Mouse (Mus musculus) ES-Bruce4 (cell line): ENCODE data around the gene Epc2. TPM values are rescaled to one million over a fixed set of nuclear protein-coding genes. Genes with fewer than 3 reads are reported as not detected.

Experiments used
- H3K27ac ChIP-seq: 2 replicates; pipeline ENCODE4 v1.5.1; 2012; ENCODE audit warnings: low read length, inconsistent platforms; ENCODE audit not compliant: insufficient read depth
- H3K27me3 ChIP-seq: 2 replicates; pipeline ENCODE4 v1.6.1; 2012; ENCODE audit warnings: mild to moderate bottlenecking, low read length, inconsistent platforms; ENCODE audit not compliant: control insufficient read depth, poor library complexity, insufficient read depth, severe bottlenecking
- H3K36me3 ChIP-seq: 2 replicates; pipeline ENCODE4 v1.6.1; 2012; ENCODE audit warnings: inconsistent platforms, mild to moderate bottlenecking, low read length, moderate library complexity; ENCODE audit not compliant: control insufficient read depth, poor library complexity, insufficient read depth, severe bottlenecking
- H3K4me1 ChIP-seq: one replicate; pipeline ENCODE4 v1.8.1; 2011; ENCODE audit warnings: low read length; ENCODE audit not compliant: control insufficient read depth, insufficient read depth
- H3K4me3 ChIP-seq: 2 replicates; pipeline ENCODE4 v1.5.1; 2011; ENCODE audit warnings: low read depth, mild to moderate bottlenecking, low read length
- H3K9ac ChIP-seq: 2 replicates; pipeline ENCODE4 v1.6.1; 2012; ENCODE audit warnings: low read depth, mild to moderate bottlenecking, inconsistent platforms; ENCODE audit not compliant: poor library complexity, severe bottlenecking
- H3K9me3 ChIP-seq: replicated peaks from 2 replicates; pipeline ENCODE4 v1.6.1; 2012; ENCODE audit warnings: mild to moderate bottlenecking, low read length, inconsistent platforms; ENCODE audit not compliant: control insufficient read depth, poor library complexity, insufficient read depth, severe bottlenecking
- CTCF ChIP-seq: IDR thresholded peaks from one replicate; pipeline ENCODE4 v1.8.1; 2011; ENCODE audit warnings: low read depth, low read length
- EP300 ChIP-seq: IDR thresholded peaks from 2 replicates; pipeline ENCODE4 v1.6.1; 2011; ENCODE audit warnings: low read depth, low read length; ENCODE audit not compliant: insufficient read depth
- POLR2A ChIP-seq: IDR thresholded peaks from one replicate; pipeline ENCODE4 v1.8.1; 2011; ENCODE audit warnings: low read length; ENCODE audit not compliant: insufficient read depth
- polyA plus RNA-seq: library from polyadenylated mRNA; stranded (reverse); fragments of >200 nt; gene quantifications from 2 replicates; pipeline ENCODE4 v1.2.4, GENCODE M21; 2011; ENCODE audit warnings: low read depth; ENCODE audit not compliant: missing spikeins, insufficient read depth, insufficient read length

Gene Epc2
- polyA plus RNA-seq, 1 experiment: 38.8 TPM

DNA sequence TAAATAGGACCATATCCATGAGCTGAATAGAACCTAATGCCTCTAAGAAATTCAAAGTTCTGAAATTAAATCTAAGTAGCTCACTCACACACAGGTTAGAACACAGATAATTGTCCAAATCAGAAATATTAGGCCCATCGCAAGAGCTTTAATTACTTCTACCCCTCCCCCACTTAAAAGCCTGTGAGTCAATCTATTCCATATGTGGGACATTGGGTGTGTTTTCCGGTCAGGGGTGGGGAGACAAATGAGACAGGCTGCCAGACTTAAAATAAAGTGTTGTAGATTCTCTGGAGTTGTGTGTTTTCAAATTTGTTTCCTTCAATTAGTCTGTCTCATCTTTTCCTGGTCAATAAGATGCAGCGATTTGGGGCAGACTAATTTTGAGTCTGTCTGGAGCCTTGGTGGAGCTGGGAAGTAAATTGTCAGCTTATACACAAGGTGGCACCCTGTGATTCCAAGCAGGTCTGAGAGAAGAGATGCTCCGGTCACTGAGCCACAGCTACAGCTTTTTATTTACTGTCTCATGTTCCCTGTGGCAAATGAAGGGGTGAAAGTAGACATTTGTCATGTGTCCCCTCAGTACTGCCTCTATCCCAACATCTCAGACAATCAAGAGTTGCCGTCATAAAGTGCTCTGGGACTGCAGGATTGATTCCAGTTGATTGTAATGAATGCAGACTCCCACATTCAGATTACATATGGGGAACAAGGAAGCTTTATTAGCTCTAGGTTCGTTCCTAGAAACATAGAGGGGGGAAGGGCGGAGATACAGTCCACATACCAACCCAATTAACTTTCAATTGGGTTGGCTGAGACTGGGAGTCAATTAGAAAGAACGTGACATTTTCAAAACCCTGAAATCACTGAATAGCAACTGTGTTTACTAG, 3.5 kb upstream of the Epc2 start:
- no peak for TF ChIP-seq POLR2A
- TF ChIP-seq CTCF: peak; percentile 9
- no peak for TF ChIP-seq EP300
- Histone ChIP-seq H3K36me3 (no peaks in the 10 kb centered on the region), H3K9ac (no peak overlapping the region), H3K9me3 (no peaks in the 10 kb centered on the region), H3K27ac (no peak overlapping the region), H3K4me3 (no peak overlapping the region), H3K4me1 (peaks cover 1% of the 10 kb centered on the region), H3K27me3 (no peaks in the 10 kb centered on the region)

DNA sequence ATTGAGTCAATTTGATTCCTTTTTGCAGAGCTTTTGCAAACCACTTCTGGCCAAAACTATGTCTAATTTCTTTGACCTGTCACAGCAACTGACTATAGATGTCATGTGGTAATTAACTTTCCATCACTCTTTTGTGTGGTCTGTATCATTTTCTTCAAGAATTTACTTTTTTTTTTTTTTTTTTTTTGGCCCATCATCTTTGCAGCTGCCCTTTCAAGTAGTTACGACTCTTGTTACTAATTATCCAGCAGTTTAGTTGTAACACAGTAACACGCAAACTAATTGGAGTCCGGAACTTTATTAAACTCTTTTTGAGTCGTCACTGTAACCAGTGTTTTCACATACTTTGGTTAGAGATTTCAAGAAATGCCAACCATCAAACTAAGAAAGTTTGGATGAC, 819 bp upstream of the Epc2 start:
- Histone ChIP-seq H3K36me3 (no peaks in the 10 kb centered on the region), H3K27me3 (no peaks in the 10 kb centered on the region), H3K27ac (no peak overlapping the region), H3K9ac (peak overlapping the region; percentile 100), H3K4me3 (peak overlapping the region; percentile 100), H3K4me1 (peaks cover 1% of the 10 kb centered on the region), H3K9me3 (no peaks in the 10 kb centered on the region)
- TF ChIP-seq CTCF (no peak), EP300 (no peak), POLR2A (no peak)

DNA sequence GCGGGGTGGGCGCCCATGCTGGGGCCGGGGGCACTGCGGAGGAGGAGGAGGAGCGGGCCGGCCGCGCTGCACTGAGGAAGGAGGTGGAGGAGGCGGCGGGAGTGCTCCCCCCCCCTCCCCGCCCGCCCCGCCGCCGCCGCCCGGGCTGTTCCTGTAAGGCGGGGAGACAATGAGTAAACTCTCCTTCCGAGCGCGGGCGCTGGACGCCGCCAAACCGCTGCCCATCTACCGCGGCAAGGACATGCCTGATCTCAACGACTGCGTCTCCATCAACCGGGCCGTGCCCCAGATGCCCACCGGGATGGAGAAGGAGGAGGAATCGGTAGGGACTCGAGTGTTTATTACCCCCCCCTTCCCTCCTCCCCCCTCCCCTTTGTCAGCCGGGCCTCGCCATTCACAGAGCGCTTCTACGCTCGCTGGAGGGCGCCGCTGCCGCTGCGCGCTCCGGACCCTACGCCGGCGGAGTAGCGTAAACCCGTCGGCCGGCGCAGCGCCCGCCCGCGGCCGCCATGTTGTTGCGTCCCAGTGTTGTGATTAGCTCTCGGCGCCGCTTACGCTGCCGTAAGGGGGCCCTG, 438 bp downstream of the Epc2 start:
- Histone ChIP-seq H3K27me3 (no peaks in the 10 kb centered on the region), H3K36me3 (no peaks in the 10 kb centered on the region), H3K9me3 (no peaks in the 10 kb centered on the region), H3K4me3 (peak overlapping the region; percentile 100), H3K27ac (peak overlapping the region; percentile 92), H3K9ac (peak overlapping the region; percentile 100), H3K4me1 (peaks cover 1% of the 10 kb centered on the region)
- TF ChIP-seq POLR2A (no peak), CTCF (no peak)

DNA sequence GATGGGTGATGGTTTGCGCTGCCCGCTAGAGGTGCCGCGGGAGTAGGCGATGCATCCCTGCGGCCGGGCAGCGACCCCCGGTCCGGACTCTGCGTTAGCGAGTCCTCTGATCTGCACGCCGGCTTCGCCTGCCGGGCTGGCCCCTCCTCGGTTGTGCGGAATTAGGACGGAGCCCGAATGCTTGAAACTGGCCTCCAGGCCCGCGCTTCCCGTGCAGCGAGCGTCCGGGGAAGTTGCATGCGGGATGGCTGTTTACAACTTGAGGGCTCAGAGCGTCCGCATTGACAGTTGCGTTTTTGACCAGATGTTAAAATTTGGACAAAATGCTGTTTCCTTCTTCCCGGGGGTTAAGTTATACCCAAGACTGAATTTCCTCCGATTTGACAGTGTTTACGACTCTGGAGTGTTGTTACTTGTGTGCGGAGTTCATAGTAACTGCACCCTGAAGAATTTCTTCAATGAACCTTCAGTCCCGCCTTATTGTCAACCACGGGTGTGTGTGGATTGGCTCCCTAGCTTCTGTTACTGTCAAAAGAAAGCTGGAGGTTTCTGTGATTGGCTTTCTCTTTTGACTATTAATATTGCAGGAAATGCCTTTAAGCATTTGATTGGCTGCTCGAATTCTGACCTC, 1.3 kb downstream of the Epc2 start:
- Histone ChIP-seq H3K36me3 (no peaks in the 10 kb centered on the region), H3K27me3 (no peaks in the 10 kb centered on the region), H3K27ac (peak overlapping the region; percentile 13; the same call in 1 of the 2 replicates), H3K4me3 (peak overlapping the region; percentile 79), H3K4me1 (peaks cover 1% of the 10 kb centered on the region), H3K9me3 (no peaks in the 10 kb centered on the region), H3K9ac (peak overlapping the region; percentile 57)
- TF ChIP-seq CTCF (no peak), EP300 (no peak), POLR2A (no peak)

DNA sequence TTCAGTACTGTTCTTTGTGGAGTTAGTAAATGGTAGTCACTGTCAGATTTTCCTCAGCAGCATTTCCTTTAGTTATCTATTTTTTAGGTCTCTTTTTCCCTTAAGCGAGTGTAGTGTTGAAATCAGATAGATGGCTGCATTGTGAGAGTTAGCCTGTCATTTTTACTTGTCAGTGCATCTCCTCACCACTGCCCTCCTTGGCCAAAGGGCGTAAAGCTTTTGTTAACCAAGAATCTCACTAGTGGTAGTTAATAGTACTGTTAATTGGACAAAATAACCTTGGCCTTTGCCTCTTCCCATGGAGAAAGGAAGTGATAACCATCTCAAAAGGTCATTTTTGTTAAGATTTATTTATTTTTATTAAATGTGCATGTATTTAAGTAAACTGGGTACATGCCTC, 6.5 kb downstream of the Epc2 start:
- H3K36me3 ChIP-seq: no peaks in the 10 kb centered on the region
- H3K9ac ChIP-seq: no peak overlapping the region
- TF ChIP-seq POLR2A: no peak
- no peak for TF ChIP-seq CTCF
- no peak for TF ChIP-seq EP300

More for the DNA sequence above, 6.5 kb downstream of the Epc2 start:
- H3K4me3 ChIP-seq: no peak overlapping the region
- no peaks in the 10 kb centered on the region; the same call in none of the 2 replicates for H3K9me3 ChIP-seq
- no peaks in the 10 kb centered on the region for H3K27me3 ChIP-seq
- no peaks in the 10 kb centered on the region for H3K4me1 ChIP-seq
- no peak overlapping the region for H3K27ac ChIP-seq
